Mouse (Mus musculus): ENCODE results near the gene Per2. TPM values are rescaled to one million over a fixed set of nuclear protein-coding genes. Genes with fewer than 3 reads are reported as not detected.

Per2 gene
- polyA plus RNA-seq, 1 experiment from 2014 or later: 8.3 TPM

DNA sequence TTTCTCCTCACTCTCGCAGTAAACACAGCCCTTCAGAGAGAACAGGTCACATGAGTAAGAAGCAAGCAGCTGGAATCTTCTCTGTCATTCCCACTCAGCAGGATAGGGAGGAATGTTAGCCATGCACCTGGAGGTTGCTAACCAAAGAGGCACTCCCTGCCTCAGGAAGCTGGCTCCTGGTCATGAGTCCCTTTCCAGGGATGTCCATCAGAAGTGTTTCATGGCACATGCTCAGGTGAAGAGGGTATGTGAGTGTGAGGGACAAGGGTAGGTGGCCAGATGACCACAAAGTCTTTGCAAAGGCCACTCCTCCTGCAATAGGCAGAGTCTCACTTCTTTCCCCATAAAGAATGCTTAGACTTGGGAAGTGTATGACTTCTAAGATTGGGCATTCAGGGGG lies 41.1 kb downstream of the Per2 start:
- Histone ChIP-seq H3K27me3 (ENCODE audit: insufficient read depth, low read length) (no peaks in the 10 kb centered on the region), H3K4me2 (no peak overlapping the region), H3K9ac (no peak overlapping the region), H3K4me1 (ENCODE audit: insufficient read depth) (peaks cover 8% of the 10 kb centered on the region), H3K27ac (ENCODE audit: low read depth) (no peak overlapping the region), H3K4me3 (ENCODE audit: low read depth, low read length) (no peak overlapping the region), H3K36me3 (ENCODE audit: insufficient read depth) (peaks cover 22% of the 10 kb centered on the region), H3K9me3 (ENCODE audit: low read depth, low read length) (no peaks in the 10 kb centered on the region)
- DNase-seq: no peak
- ATAC-seq (ENCODE audit: insufficient read depth): no peak
- no peak for TF ChIP-seq CTCF (IDR thresholded peaks at IDR 0.05; ENCODE audit: low read depth)
- 64% methylated on average over 1 of the region's 1 CpGs for WGBS

DNA sequence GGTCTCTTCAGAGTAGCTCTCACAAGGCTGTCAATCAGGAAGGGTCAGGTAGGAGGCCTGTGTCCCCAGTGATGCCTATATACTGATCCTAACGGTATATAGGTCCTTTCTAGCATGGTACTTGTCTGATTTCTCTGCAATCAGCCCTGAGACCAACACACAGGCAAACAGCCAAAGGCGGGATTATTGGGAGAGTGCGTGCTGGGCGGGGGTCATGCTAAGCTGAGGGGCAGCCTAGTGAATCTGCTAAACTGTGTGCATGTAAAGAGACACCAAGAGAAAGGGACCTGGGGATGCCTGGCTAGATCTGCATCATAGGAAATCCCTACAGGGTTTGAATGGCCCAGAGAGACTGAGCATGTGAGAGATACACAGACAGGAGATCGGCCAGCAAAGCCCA lies 43.8 kb downstream of the Per2 start:
- Histone ChIP-seq H3K4me3 (ENCODE audit: low read depth, low read length) (no peak overlapping the region), H3K9me3 (ENCODE audit: low read depth, low read length) (no peaks in the 10 kb centered on the region), H3K4me2 (no peak overlapping the region), H3K9ac (peak overlapping the region; percentile 56), H3K27me3 (ENCODE audit: insufficient read depth, low read length) (no peaks in the 10 kb centered on the region), H3K4me1 (ENCODE audit: insufficient read depth) (peaks cover 18% of the 10 kb centered on the region), H3K36me3 (ENCODE audit: insufficient read depth) (peaks cover 17% of the 10 kb centered on the region), H3K27ac (ENCODE audit: low read depth) (peak overlapping the region; percentile 85; the same call in 1 of the 2 replicates)
- DNase-seq (no peak), ATAC-seq (ENCODE audit: insufficient read depth) (no peak)
- 82% methylated on average over 5 of the region's 5 CpGs for WGBS
- TF ChIP-seq CTCF (IDR thresholded peaks at IDR 0.05; ENCODE audit: low read depth): no peak

DNA sequence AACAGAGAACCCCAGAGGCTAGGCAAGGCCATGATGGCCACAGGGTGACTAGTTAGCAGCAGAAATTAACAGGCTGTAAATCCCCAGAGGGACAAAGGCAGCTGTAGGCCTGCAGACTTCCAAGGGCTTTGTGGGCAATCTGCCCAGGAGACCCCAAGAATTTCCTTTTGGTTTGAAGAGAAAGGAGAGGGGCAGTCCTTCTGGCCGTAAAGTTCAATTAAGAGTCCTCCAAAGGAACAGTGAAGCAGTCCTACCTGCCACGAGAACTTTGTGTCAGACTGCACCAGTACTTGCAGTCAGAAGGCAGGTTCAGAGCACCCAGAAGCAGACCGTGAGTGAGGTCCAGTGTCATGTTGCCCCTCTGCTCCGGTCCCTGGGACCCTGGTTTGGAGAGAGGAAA lies 44.2 kb downstream of the Per2 start:
- Histone ChIP-seq H3K4me2 (peak overlapping the region; percentile 98), H3K36me3 (ENCODE audit: insufficient read depth) (peaks cover 16% of the 10 kb centered on the region), H3K4me1 (ENCODE audit: insufficient read depth) (peaks cover 18% of the 10 kb centered on the region), H3K4me3 (ENCODE audit: low read depth, low read length) (no peak overlapping the region), H3K9ac (peak overlapping the region; percentile 56), H3K9me3 (ENCODE audit: low read depth, low read length) (no peaks in the 10 kb centered on the region), H3K27ac (ENCODE audit: low read depth) (peak overlapping the region; percentile 85), H3K27me3 (ENCODE audit: insufficient read depth, low read length) (no peaks in the 10 kb centered on the region)
- ATAC-seq (ENCODE audit: insufficient read depth): no peak
- WGBS: 59% methylated on average over 4 of the region's 4 CpGs
- peak; percentile 43 for DNase-seq
- no peak for TF ChIP-seq CTCF (IDR thresholded peaks at IDR 0.05; ENCODE audit: low read depth)

DNA sequence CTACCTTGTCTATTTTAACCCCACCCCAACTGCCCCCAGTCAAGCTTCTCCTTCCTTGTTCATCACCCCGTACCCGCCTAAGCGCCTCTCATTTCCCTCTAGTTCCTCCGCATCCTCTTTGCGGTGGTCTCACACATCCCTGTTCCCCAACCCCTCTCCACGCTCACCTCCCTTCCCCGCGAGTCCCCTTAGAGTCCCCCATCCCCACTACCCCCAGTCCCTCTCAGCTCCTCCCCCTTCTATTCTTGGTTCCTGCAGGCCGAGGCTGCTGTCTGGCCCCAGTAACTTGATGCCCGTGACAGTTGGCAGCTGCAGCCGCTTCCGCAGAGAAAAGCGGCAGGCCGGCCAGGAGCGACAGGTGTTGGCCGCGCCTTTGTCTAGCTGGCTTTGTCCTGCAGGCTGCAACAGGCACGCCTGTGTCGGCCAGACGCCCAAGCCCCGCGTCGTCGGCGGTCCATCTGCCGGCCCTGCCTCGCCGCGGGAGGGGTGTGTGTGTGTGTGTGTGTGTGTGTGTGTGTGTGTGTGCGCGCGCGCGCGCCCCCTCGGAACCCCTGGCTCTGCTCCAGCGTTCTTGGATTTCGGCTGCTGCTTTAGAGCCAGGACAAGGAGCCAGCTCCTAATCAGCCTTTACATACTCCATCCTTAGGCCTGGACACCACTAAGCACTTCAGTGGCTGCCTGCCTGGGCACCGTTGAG lies 45.1 kb downstream of the Per2 start, which contains the start of gene Hes6:
Hes6 (minus strand) TSS at position 141 of the 697 bp plus-strand sequence.
- DNase-seq (peak; percentile 87), ATAC-seq (ENCODE audit: insufficient read depth) (peak; percentile 32)
- Histone ChIP-seq H3K4me3 (ENCODE audit: low read depth, low read length) (peak within 1 kb of the TSS; percentile 74), H3K4me2 (peak within 1 kb of the TSS; percentile 98), H3K36me3 (ENCODE audit: insufficient read depth) (peaks cover 16% of the 10 kb centered on the region), H3K9ac (peak within 1 kb of the TSS; percentile 80), H3K4me1 (ENCODE audit: insufficient read depth) (peaks cover 18% of the 10 kb centered on the region), H3K27me3 (ENCODE audit: insufficient read depth, low read length) (no peaks in the 10 kb centered on the region), H3K27ac (ENCODE audit: low read depth) (peak within 1 kb of the TSS; percentile 85), H3K9me3 (ENCODE audit: low read depth, low read length) (no peaks in the 10 kb centered on the region)
- under 1% methylated on average over 39 of the region's 39 CpGs for WGBS
- TF ChIP-seq CTCF (IDR thresholded peaks at IDR 0.05; ENCODE audit: low read depth): no peak

DNA sequence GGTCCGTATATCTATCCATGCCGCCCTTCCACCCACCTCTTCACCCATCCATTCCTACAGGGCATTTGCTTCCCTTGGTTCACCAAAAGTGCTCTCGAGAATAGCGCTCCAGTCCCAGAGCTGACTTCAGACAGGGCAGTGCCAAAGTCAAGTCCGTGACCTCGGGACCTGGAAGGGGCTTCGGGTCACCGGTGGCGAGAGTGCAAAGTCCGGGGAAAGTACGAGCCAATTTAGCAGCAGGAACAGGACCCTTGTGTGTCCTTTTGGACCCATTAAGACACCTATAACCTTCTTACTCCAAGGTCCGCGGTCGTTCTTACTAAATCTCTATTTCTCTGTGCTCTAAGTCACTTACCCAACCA lies 45.6 kb downstream of the Per2 start:
- H3K4me2 ChIP-seq: peak overlapping the region; percentile 98
- H3K4me1 ChIP-seq (ENCODE audit: insufficient read depth): peaks cover 18% of the 10 kb centered on the region
- H3K27ac ChIP-seq (ENCODE audit: low read depth): peak overlapping the region; percentile 85
- ATAC-seq (ENCODE audit: insufficient read depth) (no peak; the same call in 1 of the 2 replicates), DNase-seq (no peak)
- 0% methylated on average over 14 of the region's 14 CpGs for WGBS
- peak overlapping the region; percentile 74 for H3K4me3 ChIP-seq (ENCODE audit: low read depth, low read length)
- no peaks in the 10 kb centered on the region for H3K27me3 ChIP-seq (ENCODE audit: insufficient read depth, low read length)
- H3K9me3 ChIP-seq (ENCODE audit: low read depth, low read length): no peaks in the 10 kb centered on the region
- TF ChIP-seq CTCF (IDR thresholded peaks at IDR 0.05; ENCODE audit: low read depth): no peak
- peak overlapping the region; percentile 56 for H3K9ac ChIP-seq
- H3K36me3 ChIP-seq (ENCODE audit: insufficient read depth): peaks cover 16% of the 10 kb centered on the region

DNA sequence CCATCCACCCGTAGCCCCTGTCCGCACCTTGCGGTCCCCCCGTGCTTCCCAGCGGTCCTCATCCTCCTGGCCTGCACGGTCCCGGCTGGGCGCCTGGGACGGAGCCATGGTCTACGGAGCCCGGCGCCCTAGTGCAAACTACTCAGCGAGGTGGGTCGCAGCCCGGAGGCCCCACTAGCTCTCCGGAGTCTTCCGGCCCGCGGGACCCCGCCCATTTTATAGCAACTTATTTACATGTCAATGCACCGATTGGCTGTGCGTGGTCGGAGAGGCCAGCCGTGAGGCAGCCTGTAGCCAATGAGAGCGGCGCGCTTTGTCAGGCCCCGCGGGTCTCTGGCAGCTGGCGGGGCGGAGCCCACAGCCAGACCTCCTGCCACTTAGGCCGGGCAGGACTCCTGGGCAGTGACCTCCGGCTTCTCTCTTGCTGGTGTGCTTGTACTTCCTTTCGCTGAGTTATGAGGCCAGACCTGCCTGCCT lies 46.1 kb downstream of the Per2 start:
- Histone ChIP-seq H3K4me3 (ENCODE audit: low read depth, low read length) (peak overlapping the region; percentile 74), H3K9ac (peak overlapping the region; percentile 80), H3K9me3 (ENCODE audit: low read depth, low read length) (no peaks in the 10 kb centered on the region), H3K27me3 (ENCODE audit: insufficient read depth, low read length) (no peaks in the 10 kb centered on the region), H3K4me2 (peak overlapping the region; percentile 98), H3K27ac (ENCODE audit: low read depth) (peak overlapping the region; percentile 85), H3K36me3 (ENCODE audit: insufficient read depth) (peaks cover 16% of the 10 kb centered on the region), H3K4me1 (ENCODE audit: insufficient read depth) (peaks cover 18% of the 10 kb centered on the region)
- WGBS: 0% methylated on average over 34 of the region's 34 CpGs
- ATAC-seq (ENCODE audit: insufficient read depth) (peak; percentile 96), DNase-seq (peak; percentile 98)
- TF ChIP-seq CTCF (IDR thresholded peaks at IDR 0.05; ENCODE audit: low read depth): no peak

DNA sequence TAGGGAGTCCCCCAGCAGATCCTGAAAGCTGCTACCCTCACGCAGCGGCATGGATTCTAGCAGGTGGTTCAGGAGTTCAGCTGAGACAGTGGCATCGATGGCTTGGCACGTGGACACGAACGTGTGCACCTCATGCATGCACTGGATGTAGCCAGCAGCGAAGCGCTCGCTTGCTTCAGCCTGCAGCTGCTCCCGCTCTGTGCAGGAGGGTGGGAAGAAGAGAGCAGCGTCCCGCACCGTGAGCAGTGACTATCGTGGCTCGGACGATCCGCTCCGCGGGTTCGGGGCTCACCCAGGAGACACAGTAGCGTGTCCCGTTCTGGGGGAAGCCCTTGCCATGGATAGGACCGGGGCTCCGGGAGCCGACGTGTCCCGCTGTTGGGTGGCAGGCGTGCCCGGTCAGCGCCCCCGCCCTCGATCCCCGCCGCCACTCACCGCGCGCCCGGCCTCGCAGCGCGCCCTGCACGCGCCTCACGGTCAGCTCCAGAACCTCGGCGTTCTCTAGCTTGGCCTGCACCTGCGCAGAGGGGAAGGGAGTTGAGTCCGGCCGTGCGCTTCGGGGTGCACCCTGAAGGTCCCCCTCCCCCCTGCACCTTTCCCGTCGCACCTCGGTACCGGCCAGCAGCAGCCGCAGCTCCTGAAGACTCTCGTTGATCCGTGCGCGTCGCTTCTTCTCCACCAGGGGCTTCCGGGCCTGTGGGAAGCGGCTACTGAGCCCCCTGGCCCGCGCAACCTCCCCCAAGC lies 46.7 kb downstream of the Per2 start:
- H3K4me3 ChIP-seq (ENCODE audit: low read depth, low read length): peak overlapping the region; percentile 74
- H3K9me3 ChIP-seq (ENCODE audit: low read depth, low read length): no peaks in the 10 kb centered on the region
- peaks cover 18% of the 10 kb centered on the region for H3K4me1 ChIP-seq (ENCODE audit: insufficient read depth)
- ATAC-seq (ENCODE audit: insufficient read depth) (no peak; the same call in 1 of the 2 replicates), DNase-seq (peak; percentile 20)
- H3K36me3 ChIP-seq (ENCODE audit: insufficient read depth): peaks cover 10% of the 10 kb centered on the region
- peak overlapping the region; percentile 80 for H3K27ac ChIP-seq (ENCODE audit: low read depth)
- peak; percentile 57 for TF ChIP-seq CTCF (IDR thresholded peaks at IDR 0.05; ENCODE audit: low read depth)
- H3K27me3 ChIP-seq (ENCODE audit: insufficient read depth, low read length): no peaks in the 10 kb centered on the region
- WGBS: 3% methylated on average over 63 of the region's 65 CpGs
- H3K9ac ChIP-seq: peak overlapping the region; percentile 80
- peak overlapping the region; percentile 98 for H3K4me2 ChIP-seq

Measured in lung, embryonic 14.5 days (tissue).